Mouse (Mus musculus): ENCODE measurements at regions not wholly inside any gene's neighbourhood (a gene's known extent, or its start where the extent isn't known, plus 50 kb on each side); places are given as distances from the start of the nearest gene placed in this dataset.

DNA sequence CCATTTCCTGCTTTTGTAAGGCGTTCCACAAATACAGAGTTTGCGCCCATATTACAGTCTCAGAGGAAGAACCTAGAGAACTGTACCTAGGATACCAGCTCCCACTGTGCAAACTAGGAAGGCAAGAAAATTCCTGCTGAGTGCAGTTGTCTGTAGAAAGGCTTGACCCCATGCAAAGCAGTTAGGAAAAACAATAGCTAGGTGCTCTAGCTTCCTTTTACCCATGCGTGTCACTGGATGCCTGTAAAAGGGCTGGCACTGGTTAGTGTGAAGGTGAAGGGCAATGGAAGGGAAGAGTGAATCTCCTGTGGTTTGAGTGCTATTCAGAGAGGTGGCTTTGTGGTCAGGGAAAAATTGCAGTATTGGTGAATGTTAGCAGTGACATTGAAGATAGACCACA, 137.7 kb upstream of the Adra1d start:
- WGBS = 68% methylated on average over 3 of the region's 3 CpGs
- no peak for TF ChIP-seq CTCF (IDR thresholded peaks at IDR 0.05; ENCODE audit: control insufficient read depth, insufficient read depth, low read length)
- no peak for TF ChIP-seq POLR2A (IDR thresholded peaks at IDR 0.05; ENCODE audit: borderline replicate concordance, control insufficient read depth, low read depth, low read length)
- no peak overlapping the region for H3K4me3 ChIP-seq (replicated peaks; ENCODE audit: control insufficient read depth, low read depth, low read length)
- no peak overlapping the region for H3K27ac ChIP-seq (ENCODE audit: control insufficient read depth, insufficient read depth, low read depth, low read length, poor library complexity)
- no peaks in the 10 kb centered on the region for H3K4me1 ChIP-seq (ENCODE audit: control insufficient read depth, insufficient read depth, low read length)

DNA sequence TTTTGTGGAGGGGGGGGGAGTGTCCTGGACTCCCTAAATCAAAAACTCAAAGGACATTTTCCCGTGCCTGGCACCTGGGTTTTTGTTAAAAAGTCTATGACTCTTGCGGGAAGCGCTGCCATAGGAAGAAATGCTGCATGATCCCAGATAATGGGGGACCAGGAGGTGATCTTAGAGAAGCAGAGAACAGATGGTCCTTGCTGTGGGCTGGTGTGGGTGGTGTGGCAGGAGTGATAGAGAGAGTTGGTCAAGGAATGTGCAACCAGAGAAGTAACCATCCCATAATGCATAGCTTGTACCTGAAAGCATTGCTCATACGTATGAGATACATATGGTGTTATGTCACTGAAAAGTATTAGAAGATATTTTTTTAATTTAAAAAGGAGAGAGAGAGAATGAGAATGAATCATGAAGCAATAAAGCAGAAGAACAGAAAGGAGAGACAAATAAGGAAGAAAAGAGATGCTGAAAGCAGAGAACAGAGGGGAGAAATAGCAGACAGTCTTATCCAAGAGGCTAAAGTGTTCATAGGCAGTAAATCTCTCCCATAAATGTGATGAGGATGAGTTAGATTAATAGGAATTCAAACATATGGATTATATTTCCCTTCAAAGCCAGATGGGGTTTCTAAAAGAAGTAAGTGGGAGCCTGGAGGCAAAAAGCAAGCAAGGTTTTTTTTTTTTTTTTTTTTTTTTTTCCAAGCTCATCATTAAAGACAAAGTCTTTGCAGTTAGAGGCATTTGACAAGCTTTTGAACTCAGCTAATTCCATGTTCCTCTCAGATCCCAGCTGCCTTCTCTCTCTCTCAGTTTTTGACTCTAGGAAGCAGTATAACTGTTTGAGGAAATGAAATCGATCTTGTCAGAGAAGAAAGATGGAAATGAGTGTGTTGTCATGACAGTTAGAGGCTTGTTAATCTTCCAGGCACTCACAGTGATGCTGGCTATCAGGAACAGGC, 136.2 kb upstream of the Adra1d start:
- Histone ChIP-seq H3K4me1 (ENCODE audit: control insufficient read depth, insufficient read depth, low read length) (no peaks in the 10 kb centered on the region), H3K4me3 (replicated peaks; ENCODE audit: control insufficient read depth, low read depth, low read length) (no peak overlapping the region), H3K27ac (ENCODE audit: control insufficient read depth, insufficient read depth, low read depth, low read length, poor library complexity) (no peak overlapping the region)
- WGBS = 63% methylated on average over 5 of the region's 5 CpGs
- TF ChIP-seq CTCF (IDR thresholded peaks at IDR 0.05; ENCODE audit: control insufficient read depth, insufficient read depth, low read length) = no peak
- TF ChIP-seq POLR2A (IDR thresholded peaks at IDR 0.05; ENCODE audit: borderline replicate concordance, control insufficient read depth, low read depth, low read length) = no peak

DNA sequence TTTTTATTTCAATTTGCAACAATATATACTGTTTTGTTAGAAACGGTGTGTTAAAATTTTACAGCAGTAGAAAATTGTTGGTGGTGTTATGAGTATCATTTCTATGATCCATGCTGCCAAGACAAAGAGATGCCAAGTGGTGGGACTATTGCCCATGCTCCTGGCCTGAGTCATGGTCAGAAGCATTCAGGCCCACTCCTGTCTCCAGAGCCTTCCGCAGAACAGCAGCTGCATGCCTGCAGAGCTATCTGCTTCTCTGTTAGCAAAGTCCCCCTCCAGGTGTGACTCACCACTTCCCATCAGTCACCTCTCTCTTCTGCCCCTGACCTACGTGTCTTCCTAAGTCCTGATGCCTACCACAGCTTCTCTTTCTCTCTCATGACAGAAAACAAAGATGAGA, 134.2 kb upstream of the Adra1d start:
- 58% methylated on average over 3 of the region's 3 CpGs for WGBS
- Histone ChIP-seq H3K4me3 (replicated peaks; ENCODE audit: control insufficient read depth, low read depth, low read length) (no peak overlapping the region), H3K4me1 (ENCODE audit: control insufficient read depth, insufficient read depth, low read length) (no peaks in the 10 kb centered on the region), H3K27ac (ENCODE audit: control insufficient read depth, insufficient read depth, low read depth, low read length, poor library complexity) (no peak overlapping the region)
- TF ChIP-seq POLR2A (IDR thresholded peaks at IDR 0.05; ENCODE audit: borderline replicate concordance, control insufficient read depth, low read depth, low read length) = no peak
- no peak for TF ChIP-seq CTCF (IDR thresholded peaks at IDR 0.05; ENCODE audit: control insufficient read depth, insufficient read depth, low read length)

DNA sequence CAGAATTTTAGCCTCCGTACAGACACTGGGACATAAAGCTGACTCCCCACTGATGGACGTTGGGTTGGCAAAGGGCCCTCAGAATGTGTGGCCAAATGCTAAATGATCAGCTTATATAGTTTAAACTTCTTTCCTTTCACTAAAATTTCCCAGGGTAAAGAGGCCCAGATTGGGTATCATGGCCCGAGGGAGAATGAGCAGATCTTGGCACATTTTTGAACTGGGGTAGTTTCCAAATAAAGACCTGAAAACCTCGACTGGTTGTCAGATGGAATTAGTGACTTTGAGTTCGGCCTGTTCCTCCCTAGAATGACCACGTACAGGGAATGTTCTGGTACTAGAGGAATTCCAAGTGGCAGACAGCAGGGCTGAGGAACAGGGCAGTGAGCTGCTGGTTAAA, 127.9 kb upstream of the Adra1d start:
- no peak for TF ChIP-seq CTCF (IDR thresholded peaks at IDR 0.05; ENCODE audit: control insufficient read depth, insufficient read depth, low read length)
- TF ChIP-seq POLR2A (IDR thresholded peaks at IDR 0.05; ENCODE audit: borderline replicate concordance, control insufficient read depth, low read depth, low read length) = no peak
- Histone ChIP-seq H3K27ac (ENCODE audit: control insufficient read depth, insufficient read depth, low read depth, low read length, poor library complexity) (no peak overlapping the region), H3K4me3 (replicated peaks; ENCODE audit: control insufficient read depth, low read depth, low read length) (no peak overlapping the region), H3K4me1 (ENCODE audit: control insufficient read depth, insufficient read depth, low read length) (no peaks in the 10 kb centered on the region)
- 74% methylated on average over 6 of the region's 6 CpGs for WGBS

DNA sequence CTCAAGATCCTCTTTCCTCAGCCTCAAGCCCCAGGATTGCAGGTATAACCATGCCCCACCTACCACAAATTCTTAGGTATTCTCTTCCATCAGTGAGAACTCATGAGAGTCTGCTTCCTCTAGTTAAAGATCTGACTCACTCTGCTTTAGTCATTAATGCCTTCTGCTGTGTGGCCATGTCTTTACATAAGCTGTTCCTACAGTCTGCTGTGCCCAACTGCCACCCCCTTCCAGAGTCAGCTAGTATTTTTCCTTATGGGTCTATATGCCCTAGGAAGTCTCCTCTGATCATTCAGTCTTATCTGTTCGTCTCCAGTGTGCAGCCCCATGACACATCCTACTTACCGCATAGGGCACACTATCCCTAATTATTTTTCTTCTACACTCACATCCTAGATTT, 126.2 kb upstream of the Adra1d start:
- no peaks in the 10 kb centered on the region for H3K4me1 ChIP-seq (ENCODE audit: control insufficient read depth, insufficient read depth, low read length)
- H3K4me3 ChIP-seq (replicated peaks; ENCODE audit: control insufficient read depth, low read depth, low read length) = no peak overlapping the region
- no peak for TF ChIP-seq POLR2A (IDR thresholded peaks at IDR 0.05; ENCODE audit: borderline replicate concordance, control insufficient read depth, low read depth, low read length)
- no peak for TF ChIP-seq CTCF (IDR thresholded peaks at IDR 0.05; ENCODE audit: control insufficient read depth, insufficient read depth, low read length)
- WGBS = 81% methylated on average over 2 of the region's 2 CpGs
- H3K27ac ChIP-seq (ENCODE audit: control insufficient read depth, insufficient read depth, low read depth, low read length, poor library complexity) = no peak overlapping the region

DNA sequence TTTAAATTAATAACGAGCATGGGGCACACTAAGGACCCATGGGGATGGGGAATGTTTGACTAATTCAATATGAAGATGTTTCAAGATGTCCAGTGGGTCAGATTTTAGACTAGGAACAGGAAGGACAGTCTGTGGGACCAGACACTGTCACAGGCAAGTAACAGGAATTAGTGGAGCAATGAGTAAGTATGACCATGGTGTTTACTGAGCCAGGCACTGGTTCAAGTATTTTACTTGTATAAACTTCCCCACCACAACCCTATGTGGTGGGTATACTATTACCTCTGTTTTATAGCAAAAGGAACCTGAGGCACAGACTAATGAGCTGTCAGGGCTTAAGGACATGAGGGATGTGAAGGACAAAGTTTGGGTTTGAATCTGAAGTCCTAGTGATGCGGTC, 125.4 kb upstream of the Adra1d start:
- H3K4me3 ChIP-seq (replicated peaks; ENCODE audit: control insufficient read depth, low read depth, low read length) = no peak overlapping the region
- TF ChIP-seq CTCF (IDR thresholded peaks at IDR 0.05; ENCODE audit: control insufficient read depth, insufficient read depth, low read length) (no peak), POLR2A (IDR thresholded peaks at IDR 0.05; ENCODE audit: borderline replicate concordance, control insufficient read depth, low read depth, low read length) (no peak)
- WGBS = 72% methylated on average over 2 of the region's 2 CpGs
- H3K4me1 ChIP-seq (ENCODE audit: control insufficient read depth, insufficient read depth, low read length) = no peaks in the 10 kb centered on the region
- no peak overlapping the region for H3K27ac ChIP-seq (ENCODE audit: control insufficient read depth, insufficient read depth, low read depth, low read length, poor library complexity)

DNA sequence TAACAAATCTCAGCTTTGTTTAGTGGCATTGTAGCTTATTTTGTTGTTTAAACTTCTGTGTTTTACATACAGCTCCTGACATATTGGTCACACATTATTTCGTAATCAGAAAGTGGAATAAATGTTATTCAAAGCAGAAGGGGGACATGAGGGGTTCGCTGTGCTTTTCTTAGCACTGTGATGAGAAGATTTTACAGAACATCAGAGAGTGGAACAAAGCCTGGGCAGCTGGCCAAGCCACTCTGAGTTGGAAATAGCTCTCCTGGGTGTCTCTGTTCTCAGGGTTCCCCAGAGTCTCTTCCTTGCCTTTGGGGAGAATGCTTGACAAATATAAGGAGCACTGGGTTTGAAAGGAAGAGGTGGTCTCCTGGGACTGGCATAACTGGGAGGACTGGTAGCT, 124.7 kb upstream of the Adra1d start:
- TF ChIP-seq CTCF (IDR thresholded peaks at IDR 0.05; ENCODE audit: control insufficient read depth, insufficient read depth, low read length) = no peak
- no peak for TF ChIP-seq POLR2A (IDR thresholded peaks at IDR 0.05; ENCODE audit: borderline replicate concordance, control insufficient read depth, low read depth, low read length)
- 52% methylated on average over 2 of the region's 2 CpGs for WGBS
- Histone ChIP-seq H3K27ac (ENCODE audit: control insufficient read depth, insufficient read depth, low read depth, low read length, poor library complexity) (no peak overlapping the region), H3K4me3 (replicated peaks; ENCODE audit: control insufficient read depth, low read depth, low read length) (no peak overlapping the region), H3K4me1 (ENCODE audit: control insufficient read depth, insufficient read depth, low read length) (no peaks in the 10 kb centered on the region)

DNA sequence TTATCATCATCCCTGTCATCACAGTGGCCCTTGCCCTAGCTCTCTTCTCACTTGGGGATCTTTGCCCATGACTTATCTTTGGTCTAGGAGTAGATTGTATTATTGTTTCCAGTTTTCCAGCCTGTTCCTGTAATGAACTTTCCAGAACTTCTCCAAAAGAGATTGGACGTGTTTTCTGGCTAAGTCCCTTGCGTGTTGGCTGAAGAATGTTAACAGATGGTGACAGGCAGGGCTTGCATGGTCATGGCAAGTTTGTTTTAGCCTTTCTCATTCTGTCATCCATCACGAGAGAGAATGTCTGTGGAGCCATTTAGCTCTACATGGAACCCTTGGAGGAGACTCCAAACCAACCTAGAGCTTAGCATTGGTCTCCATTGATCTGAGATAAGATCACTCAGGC, 123.2 kb upstream of the Adra1d start:
- TF ChIP-seq POLR2A (IDR thresholded peaks at IDR 0.05; ENCODE audit: borderline replicate concordance, control insufficient read depth, low read depth, low read length) = no peak
- TF ChIP-seq CTCF (IDR thresholded peaks at IDR 0.05; ENCODE audit: control insufficient read depth, insufficient read depth, low read length) = no peak
- no peak overlapping the region for H3K27ac ChIP-seq (ENCODE audit: control insufficient read depth, insufficient read depth, low read depth, low read length, poor library complexity)
- 69% methylated on average over 3 of the region's 3 CpGs for WGBS
- no peak overlapping the region for H3K4me3 ChIP-seq (replicated peaks; ENCODE audit: control insufficient read depth, low read depth, low read length)
- H3K4me1 ChIP-seq (ENCODE audit: control insufficient read depth, insufficient read depth, low read length) = no peaks in the 10 kb centered on the region
